Mouse (Mus musculus) intestine, postnatal 0 days (tissue): ENCODE data around the gene Mindy4b-ps. TPM values are rescaled to one million over a fixed set of nuclear protein-coding genes. Genes with fewer than 3 reads are reported as not detected.

Experiments
- ATAC-seq: fragments of 200-750 bp; cut with Nextera tagmentation; 2 replicates; pipeline ENCODE4 v1.8.0; 2017; ENCODE audit warnings: mild to moderate bottlenecking, moderate TSS enrichment, moderate library complexity
- H3K27ac ChIP-seq: fragments of 300-500 bp; sonication (generic); 2 replicates; pipeline ENCODE4 v1.5.1; 2014; ENCODE audit warnings: mild to moderate bottlenecking, low read depth, low read length, moderate library complexity
- H3K27me3 ChIP-seq: fragments of 300-500 bp; sonication (generic); replicated peaks from 2 replicates; pipeline ENCODE4 v1.6.1; 2014; ENCODE audit warnings: low read length, mixed read lengths; ENCODE audit not compliant: control insufficient read depth, insufficient read depth
- H3K36me3 ChIP-seq: fragments of 300-500 bp; sonication (generic); 2 replicates; pipeline ENCODE4 v1.6.1; 2014; ENCODE audit warnings: mild to moderate bottlenecking, moderate library complexity; ENCODE audit not compliant: control insufficient read depth, insufficient read depth
- H3K4me1 ChIP-seq: fragments of 300-500 bp; sonication (generic); replicated peaks from 2 replicates; pipeline ENCODE4 v1.6.1; 2014; ENCODE audit warnings: antibody characterized with exemption, low read length, mixed read lengths; ENCODE audit not compliant: control insufficient read depth, insufficient read depth
- H3K4me2 ChIP-seq: fragments of 300-500 bp; sonication (generic); replicated peaks from 2 replicates; pipeline ENCODE4 v1.6.1; 2014; ENCODE audit warnings: low read depth, mild to moderate bottlenecking, moderate library complexity
- H3K4me3 ChIP-seq: fragments of 300-500 bp; sonication (generic); 2 replicates; pipeline ENCODE4 v1.5.1; 2014; ENCODE audit warnings: low read depth, low read length
- H3K9ac ChIP-seq: fragments of 300-500 bp; sonication (generic); 2 replicates; pipeline ENCODE4 v1.6.1; 2014; ENCODE audit warnings: mild to moderate bottlenecking, low read depth, low read length
- H3K9me3 ChIP-seq: fragments of 300-500 bp; sonication (generic); 2 replicates; pipeline ENCODE4 v1.6.1; 2016; ENCODE audit warnings: mixed run types; ENCODE audit not compliant: control insufficient read depth
- CTCF ChIP-seq: sonication (generic); IDR thresholded peaks from 2 replicates; pipeline ENCODE4 v1.5.1; 2016; ENCODE audit warnings: low read depth, mild to moderate bottlenecking, control low read depth, antibody characterized with exemption, moderate library complexity
- WGBS: fragments of 180-500 bp; shearing (Covaris S2); extraction: QIAGEN DNeasy Blood & Tissue Kit; methylation state at CpG from one replicate; pipeline ENCODE4 v1.1.7; 2014; 5-methylcytosine and 5-hydroxymethylcytosine counted together
- polyA plus RNA-seq: library from polyadenylated mRNA; unstranded; fragments of >200 nt; fragmentation: Nextera tagmentation; extraction: Ambion mirVana; gene quantifications from 2 replicates; pipeline ENCODE4 v1.2.1, GENCODE M21; 2015

The Mindy4b-ps gene
- polyA plus RNA-seq, 1 experiment from 2014 or later, result not detected

GRCm38 (mm10) chr3:58783602-58784218 lies 38.4 kb downstream of the Mindy4b-ps start:
- Histone ChIP-seq H3K4me1 (no peaks in the 10 kb centered on the region), H3K9ac (no peak overlapping the region), H3K27me3 (no peaks in the 10 kb centered on the region), H3K9me3 (no peaks in the 10 kb centered on the region), H3K27ac (no peak overlapping the region), H3K36me3 (no peaks in the 10 kb centered on the region), H3K4me2 (no peak overlapping the region), H3K4me3 (no peak overlapping the region)
- TF ChIP-seq CTCF, result no peak
- no peak for ATAC-seq
- WGBS, result 54% methylated on average over 8 of the region's 8 CpGs

GRCm38 (mm10) chr3:58756429-58756828 lies 65.7 kb downstream of the Mindy4b-ps start:
- 77% methylated on average over 1 of the region's 1 CpGs for WGBS
- no peak for ATAC-seq

GRCm38 (mm10) chr3:58755769-58756168 lies 66.3 kb downstream of the Mindy4b-ps start:
- no peak overlapping the region for H3K27ac ChIP-seq
- 88% methylated on average over 1 of the region's 1 CpGs for WGBS
- no peaks in the 10 kb centered on the region for H3K4me1 ChIP-seq
- H3K4me2 ChIP-seq, result no peak overlapping the region
- H3K4me3 ChIP-seq, result no peak overlapping the region
- no peak for TF ChIP-seq CTCF
- no peak for ATAC-seq
- no peaks in the 10 kb centered on the region for H3K9me3 ChIP-seq
- no peaks in the 10 kb centered on the region for H3K27me3 ChIP-seq
- no peaks in the 10 kb centered on the region for H3K36me3 ChIP-seq
- H3K9ac ChIP-seq, result no peak overlapping the region

More at GRCm38 (mm10) chr3:58756429-58756828, 65.7 kb downstream of the Mindy4b-ps start:
- no peak overlapping the region for H3K4me3 ChIP-seq
- no peaks in the 10 kb centered on the region for H3K9me3 ChIP-seq
- no peak overlapping the region for H3K4me2 ChIP-seq
- no peaks in the 10 kb centered on the region for H3K4me1 ChIP-seq
- H3K27me3 ChIP-seq, result no peaks in the 10 kb centered on the region
- TF ChIP-seq CTCF, result no peak
- H3K27ac ChIP-seq, result no peak overlapping the region
- no peaks in the 10 kb centered on the region for H3K36me3 ChIP-seq
- H3K9ac ChIP-seq, result no peak overlapping the region

- H3K4me3 ChIP-seq, result no peak overlapping the region
- no peak overlapping the region for H3K4me2 ChIP-seq
- TF ChIP-seq CTCF, result no peak
- ATAC-seq, result no peak
- H3K9ac ChIP-seq, result no peak overlapping the region
- H3K36me3 ChIP-seq, result no peaks in the 10 kb centered on the region
- H3K27me3 ChIP-seq, result no peaks in the 10 kb centered on the region
- H3K9me3 ChIP-seq, result no peaks in the 10 kb centered on the region
- 85% methylated on average over 3 of the region's 3 CpGs for WGBS
- H3K27ac ChIP-seq, result no peak overlapping the region
- H3K4me1 ChIP-seq, result no peaks in the 10 kb centered on the region
Observed at GRCm38 (mm10) chr3:58754361-58754760, 67.8 kb downstream of the Mindy4b-ps start.

GRCm38 (mm10) chr3:58751818-58752620 lies 70.1 kb downstream of the Mindy4b-ps start:
- Histone ChIP-seq H3K4me2 (no peak overlapping the region), H3K9ac (no peak overlapping the region), H3K4me1 (no peaks in the 10 kb centered on the region), H3K4me3 (no peak overlapping the region), H3K9me3 (no peaks in the 10 kb centered on the region), H3K27ac (no peak overlapping the region), H3K27me3 (no peaks in the 10 kb centered on the region), H3K36me3 (no peaks in the 10 kb centered on the region)
- WGBS, result 76% methylated on average over 8 of the region's 8 CpGs
- no peak for ATAC-seq
- no peak for TF ChIP-seq CTCF

- ATAC-seq, result no peak
- H3K4me1 ChIP-seq, result no peaks in the 10 kb centered on the region
- no peak overlapping the region for H3K4me2 ChIP-seq
- no peaks in the 10 kb centered on the region for H3K27me3 ChIP-seq
- no peak overlapping the region for H3K9ac ChIP-seq
- H3K36me3 ChIP-seq, result no peaks in the 10 kb centered on the region
- TF ChIP-seq CTCF, result no peak
- H3K9me3 ChIP-seq, result no peaks in the 10 kb centered on the region
- H3K4me3 ChIP-seq, result no peak overlapping the region
- H3K27ac ChIP-seq, result no peak overlapping the region
Observed at GRCm38 (mm10) chr3:58748724-58749123, 73.4 kb downstream of the Mindy4b-ps start.
